Mouse (Mus musculus) ES-E14 (cell line): ENCODE measurements around the gene 9130213A22Rik.

Source experiments
- CHD2 ChIP-seq: IDR thresholded peaks from 2 replicates; pipeline ENCODE4 v1.6.1; 2014; ENCODE audit warnings: mild to moderate bottlenecking, low read depth, low read length, inconsistent platforms
- ZC3H11A ChIP-seq: IDR thresholded peaks from 2 replicates; pipeline ENCODE4 v1.6.1; 2012; ENCODE audit warnings: low read depth, mild to moderate bottlenecking, inconsistent platforms, low read length, borderline replicate concordance

DNA sequence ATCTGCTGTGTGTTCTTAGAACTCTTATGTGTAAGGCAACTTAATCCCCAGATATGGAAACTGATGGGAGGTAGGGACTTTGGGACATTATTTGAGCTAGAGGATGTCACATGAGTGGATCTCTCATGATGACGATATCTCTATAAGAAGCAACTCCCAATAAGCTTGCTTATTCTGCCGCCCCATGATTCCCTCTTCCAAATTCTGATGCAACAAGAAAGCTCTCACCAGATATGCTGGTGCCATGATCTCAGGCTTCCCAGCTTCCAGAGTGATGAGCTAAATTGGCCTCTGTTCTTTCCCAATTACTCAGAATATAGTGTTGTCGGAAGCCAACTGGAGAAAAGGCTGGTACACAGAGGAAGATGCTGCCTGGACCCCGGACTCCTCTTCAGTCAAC lies 10.5 kb downstream of the 9130213A22Rik start:
- TF ChIP-seq ZC3H11A (no peak), CHD2 (no peak)
